Mouse (Mus musculus): Measurements from ENCODE around the gene Gatc.
A peak's percentile ranks its signal among the peaks of the same experiment; 100 is the strongest.
"Not testable (repeated sequence)": the region's sequence is repeated elsewhere in the genome, so short reads cannot be mapped to it uniquely, and the experiment has no call there.

Gatc gene

DNA sequence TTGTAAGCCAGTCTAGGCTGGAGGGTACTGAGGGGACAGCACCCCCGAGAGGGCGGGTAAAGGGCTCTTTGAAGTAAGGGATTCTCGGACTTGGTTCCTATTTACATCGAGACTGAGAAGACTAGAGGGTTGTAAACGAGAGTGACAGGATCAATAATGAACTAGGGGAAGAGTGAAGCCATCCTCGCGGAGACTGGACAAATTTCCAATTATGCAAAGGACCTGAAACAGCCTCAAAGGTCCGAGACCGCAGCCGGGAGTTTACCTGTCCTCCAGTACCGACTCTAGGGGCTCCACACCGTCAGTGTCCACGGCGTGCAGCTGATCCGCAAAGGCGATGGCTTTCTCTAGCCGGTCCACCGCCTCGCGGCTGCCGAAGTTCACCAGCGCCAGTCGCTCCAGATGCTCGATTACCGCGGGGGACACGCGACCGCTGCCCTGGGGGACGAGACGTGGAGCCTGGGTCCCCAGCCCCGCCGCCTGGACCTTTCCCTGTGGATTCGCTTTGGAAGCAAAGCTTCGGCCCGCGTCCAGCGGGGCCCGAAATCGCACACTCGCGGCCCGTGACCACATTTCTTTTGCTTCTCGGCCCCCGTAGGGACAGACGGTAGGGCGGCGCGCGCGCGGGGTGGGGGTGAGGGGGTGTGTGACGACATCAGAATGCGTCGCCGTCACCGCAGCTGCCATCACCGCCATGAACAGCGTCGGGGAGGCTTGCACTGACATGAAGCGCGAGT is at the start of gene Gatc, which contains the start of gene Triap1:
Gene Gatc, minus strand, starts transcription at position 602 of the 737 bp plus-strand sequence.
Gene Triap1, plus strand, starts transcription at position 649 of the 737 bp plus-strand sequence.
- peak; percentile 81 to 87 for DNase-seq (ENCODE audit: low spot score in 2 of 2)

GRCm38 (mm10) chr5:115378882-115379281 is 37.9 kb upstream of the Gatc start:
- DNase-seq (ENCODE audit: low spot score in 2 of 2), result not testable (repeated sequence)

GRCm38 (mm10) chr5:115375436-115375835 is 34.5 kb upstream of the Gatc start:
- DNase-seq (ENCODE audit: low spot score in 2 of 2), result no peak

DNA sequence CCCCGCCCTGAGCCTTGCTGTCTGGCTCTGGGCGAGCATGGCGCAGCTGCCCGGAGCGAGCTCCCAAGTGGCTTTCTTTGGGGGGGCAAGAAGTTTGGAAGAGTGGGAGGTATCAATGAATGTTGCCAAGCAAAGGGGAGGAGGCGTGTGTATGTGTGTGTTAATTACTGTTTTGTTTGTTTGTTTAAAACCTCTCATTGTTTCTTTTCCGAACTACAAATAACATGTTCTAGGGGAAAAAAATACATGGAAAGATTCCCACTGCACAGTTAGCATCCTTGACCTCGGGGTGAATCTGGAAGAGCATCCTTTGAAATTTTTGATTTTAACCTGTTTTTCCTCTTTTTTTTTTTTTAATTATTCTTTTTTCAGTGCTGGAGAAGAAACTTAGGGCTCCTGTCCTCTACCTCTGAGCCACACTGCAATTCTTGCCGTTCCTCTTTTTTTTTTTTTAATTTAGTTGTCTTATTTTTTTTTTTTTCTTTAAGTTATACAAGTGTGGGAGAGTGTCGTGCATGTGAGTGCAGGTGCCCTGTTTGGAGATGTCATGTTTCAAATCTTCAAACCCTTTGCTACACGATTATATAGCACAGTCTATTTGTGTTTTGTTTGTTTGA is 33.3 kb upstream of the Gatc start:
- DNase-seq (ENCODE audit: low spot score in 2 of 2), result no peak

DNA sequence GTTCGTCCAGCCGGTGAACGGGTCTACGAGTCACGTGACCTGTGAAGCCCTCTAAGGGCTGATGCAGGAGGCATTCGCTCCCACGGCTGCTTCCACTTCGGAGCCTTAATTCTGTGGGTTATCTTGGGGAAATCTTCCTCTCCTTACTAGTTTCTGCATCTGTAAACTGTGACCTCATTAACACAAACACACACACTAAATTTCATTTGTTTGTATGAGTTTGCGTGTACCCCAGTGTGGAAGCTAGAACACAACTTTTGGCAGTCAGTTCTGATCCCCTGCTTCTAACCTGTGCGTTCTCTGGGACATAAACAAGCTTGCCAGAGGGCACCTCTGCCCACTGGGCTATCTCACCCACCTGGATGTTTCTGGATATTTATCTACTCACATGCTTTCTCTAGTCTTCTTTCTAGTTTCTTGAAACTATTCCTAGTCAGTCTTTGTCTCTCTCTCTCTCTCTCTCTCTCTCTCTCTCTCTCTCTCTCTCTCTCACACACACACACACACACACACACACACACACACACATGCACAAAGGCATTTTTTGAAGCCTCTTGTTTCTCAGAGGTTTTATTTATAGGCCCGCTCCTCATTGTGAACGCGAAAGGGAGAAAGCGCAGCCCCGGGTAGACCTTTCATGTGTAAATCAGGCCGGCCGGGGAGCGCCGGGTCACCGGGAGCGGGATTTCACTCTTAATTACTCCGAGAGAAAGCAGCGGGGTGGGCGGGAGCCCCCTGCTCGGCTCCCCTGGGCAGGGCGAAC is 32.6 kb upstream of the Gatc start:
- peak in 1 of 2 experiments; percentile 22 for DNase-seq (ENCODE audit: low spot score in 2 of 2)

GRCm38 (mm10) chr5:115371736-115372135 is 30.8 kb upstream of the Gatc start:
- no peak for DNase-seq (ENCODE audit: low spot score in 2 of 2)

- no peak for DNase-seq (ENCODE audit: low spot score in 2 of 2)
These were observed 23.8 kb upstream of the Gatc start for GRCm38 (mm10) chr5:115364782-115365181.

DNA sequence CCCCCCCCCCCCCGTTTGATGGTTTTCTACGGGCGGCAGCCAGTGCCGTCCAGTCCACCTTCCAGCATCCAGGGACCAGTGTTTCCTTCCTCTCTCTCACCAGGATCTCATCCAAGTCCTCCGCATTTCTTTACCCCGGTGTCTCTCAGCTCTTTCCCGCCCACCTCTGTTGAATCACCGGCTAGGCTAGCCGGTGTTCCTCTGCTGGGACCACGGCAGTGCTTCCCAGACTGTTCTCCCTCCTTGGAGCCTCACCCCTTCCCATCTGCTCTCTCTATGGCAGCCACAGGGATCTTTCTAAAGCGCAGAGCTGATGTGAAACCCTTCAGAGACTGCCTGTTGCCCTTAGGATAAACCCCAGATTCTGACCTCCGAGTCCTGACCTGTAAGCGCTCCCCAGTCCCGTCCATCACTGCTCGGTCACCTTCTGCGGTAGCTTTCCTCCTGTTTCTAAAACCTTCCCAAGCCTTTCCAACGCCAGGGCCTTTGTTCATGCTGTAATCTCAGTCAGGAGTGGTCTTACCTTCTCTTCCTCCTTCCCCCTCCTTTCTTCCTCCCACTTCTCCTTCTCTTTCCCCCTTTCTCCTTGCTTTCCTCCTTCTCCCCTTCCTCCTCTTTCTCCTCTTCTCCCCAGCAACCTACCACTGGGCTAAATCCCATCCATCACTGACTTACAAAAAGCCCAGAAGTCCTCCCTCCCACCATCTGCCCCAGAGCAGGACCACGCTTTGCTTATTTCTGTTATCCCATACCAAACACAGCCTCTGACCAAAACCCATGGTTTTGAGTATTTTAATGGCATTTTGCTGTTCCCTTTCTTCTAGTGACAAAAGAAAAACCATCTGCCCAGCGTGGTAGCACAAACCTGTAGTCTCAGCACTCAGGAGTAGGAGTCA is 22.1 kb upstream of the Gatc start:
- peak in 1 of 2 experiments; percentile 48 for DNase-seq (ENCODE audit: low spot score in 2 of 2)

DNA sequence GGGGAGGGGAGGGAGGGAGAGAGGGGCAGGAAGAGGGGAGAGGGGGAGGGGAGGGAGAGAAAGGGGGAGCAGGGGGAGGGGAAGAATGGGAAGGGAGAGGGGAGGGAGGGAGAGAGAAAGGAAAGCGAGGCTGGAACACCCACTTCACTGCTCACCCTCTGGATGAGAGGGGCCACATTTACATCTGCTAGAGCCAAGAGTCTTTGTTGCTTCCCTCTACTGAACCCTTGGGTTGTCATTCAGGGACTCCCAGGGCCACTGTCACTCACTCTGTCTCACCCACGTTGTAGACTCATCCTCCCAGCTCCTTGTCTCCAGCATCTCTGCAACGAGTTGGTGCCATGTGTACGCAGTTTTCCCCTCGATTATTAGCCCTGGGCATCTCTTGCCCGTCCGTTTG is 21.2 kb upstream of the Gatc start:
- DNase-seq (ENCODE audit: low spot score in 2 of 2), result no peak

- no peak for DNase-seq (ENCODE audit: low spot score in 2 of 2)
These were observed 18.9 kb upstream of the Gatc start for GRCm38 (mm10) chr5:115359851-115360372.

GRCm38 (mm10) chr5:115359438-115359837 is 18.5 kb upstream of the Gatc start:
- DNase-seq (ENCODE audit: low spot score in 2 of 2), result no peak

DNA sequence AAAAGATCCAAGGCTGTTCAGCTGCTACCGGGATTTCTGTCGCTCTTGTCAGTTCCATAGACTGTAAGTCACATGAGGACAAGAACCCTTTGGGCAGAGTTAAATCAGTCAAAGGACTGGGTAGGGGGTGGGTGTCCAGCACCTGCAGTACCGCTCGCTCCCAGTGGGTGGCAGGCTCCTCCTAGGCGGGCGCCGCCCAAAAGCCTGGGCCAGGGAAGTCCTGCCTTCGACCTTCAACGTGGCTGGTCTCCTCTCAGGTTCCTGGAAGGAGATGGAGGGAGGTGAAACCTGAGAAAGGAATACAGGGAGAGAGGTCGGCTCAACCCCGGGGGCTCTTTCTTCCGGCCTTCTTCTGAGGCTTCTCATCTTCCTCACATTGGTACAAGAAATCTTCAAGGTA is 17.9 kb upstream of the Gatc start:
- DNase-seq (ENCODE audit: low spot score in 2 of 2), result peak; percentile 55 to 74

DNA sequence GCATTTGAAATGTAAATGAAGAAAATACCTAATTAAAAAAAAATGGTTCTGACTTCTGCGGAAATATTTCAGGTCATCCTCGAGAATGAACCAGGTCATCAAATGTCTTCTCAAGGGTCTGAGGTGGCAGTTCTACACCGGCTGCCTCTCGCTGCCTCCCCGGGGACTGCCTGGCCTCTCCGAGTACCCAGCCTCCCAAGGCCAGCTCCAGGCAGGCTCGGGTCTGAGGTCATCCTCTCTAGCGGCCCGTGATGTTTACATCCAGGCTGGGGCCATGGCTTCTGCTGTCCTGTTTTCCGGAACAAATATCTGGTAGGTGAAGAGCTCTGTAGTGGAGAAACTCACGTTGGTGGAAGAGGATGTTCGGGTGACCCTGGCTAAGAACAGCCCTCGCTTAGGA is 14.1 kb upstream of the Gatc start:
- DNase-seq (ENCODE audit: low spot score in 2 of 2), result no peak

DNA sequence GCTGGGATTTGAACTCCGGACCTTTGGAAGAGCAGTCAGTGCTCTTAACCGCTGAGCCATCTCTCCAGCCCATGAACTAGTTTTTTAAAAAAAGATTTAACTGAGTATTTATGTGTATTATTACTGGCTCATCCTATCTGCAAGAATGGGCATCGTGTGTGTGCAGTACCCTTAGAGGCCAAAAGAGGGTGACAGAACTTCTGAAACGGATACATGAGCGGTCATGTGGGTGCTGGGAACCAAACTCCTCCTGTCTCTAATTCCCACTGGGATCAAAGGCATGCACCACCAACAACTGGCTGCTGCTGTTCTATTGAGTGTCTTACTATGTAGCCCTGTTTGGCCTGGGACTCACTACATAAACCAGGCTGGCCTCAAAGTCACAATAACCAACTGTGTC is 10.4 kb upstream of the Gatc start:
- no peak for DNase-seq (ENCODE audit: low spot score in 2 of 2)

- DNase-seq (ENCODE audit: low spot score in 2 of 2), result no peak
These were observed 8.2 kb upstream of the Gatc start for GRCm38 (mm10) chr5:115349225-115349555.

DNA sequence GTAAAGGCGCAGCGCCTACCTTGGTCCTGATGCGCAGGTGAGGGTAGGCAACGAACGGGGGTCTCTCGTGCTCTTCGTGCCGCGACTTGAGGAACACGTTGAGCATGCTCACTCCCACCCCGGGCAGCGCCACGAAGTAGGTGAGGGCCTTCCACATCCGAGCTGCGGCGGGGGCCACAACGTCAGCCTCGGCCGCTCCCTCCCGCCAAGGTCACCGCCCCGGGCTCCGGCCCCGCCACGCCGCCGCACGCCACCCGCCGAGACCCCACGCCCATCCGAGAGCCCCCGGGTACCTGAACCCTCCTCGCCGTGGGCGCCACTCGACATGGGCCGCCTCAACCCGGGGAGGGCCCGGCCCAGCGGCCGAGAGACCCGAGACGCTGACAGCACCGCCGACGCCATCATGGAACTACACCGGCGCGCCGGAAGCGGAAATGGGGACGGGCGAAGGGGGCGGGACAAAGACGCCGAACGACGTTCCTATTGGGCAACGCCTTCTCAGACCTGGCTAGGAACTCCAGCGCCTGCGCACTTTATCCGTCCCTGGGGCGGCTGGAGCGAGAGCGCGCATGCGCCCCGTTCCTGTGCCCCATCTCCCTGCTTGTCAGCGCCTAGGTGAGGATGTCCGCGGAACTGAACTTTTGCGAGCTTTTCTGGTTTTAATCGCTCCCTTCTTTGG is 7.7 kb upstream of the Gatc start, which contains the start of gene Cox6a1:
Gene Cox6a1, minus strand, starts transcription at position 436 of the 679 bp plus-strand sequence.
- DNase-seq (ENCODE audit: low spot score in 2 of 2), result peak; percentile 97 to 98

- DNase-seq (ENCODE audit: low spot score in 2 of 2), result peak; percentile 49 to 71
These were observed 6.6 kb upstream of the Gatc start for GRCm38 (mm10) chr5:115347564-115347963.

GRCm38 (mm10) chr5:115341314-115342165 is 562 bp upstream of the Gatc start:
- DNase-seq (ENCODE audit: low spot score in 2 of 2), result no peak

DNA sequence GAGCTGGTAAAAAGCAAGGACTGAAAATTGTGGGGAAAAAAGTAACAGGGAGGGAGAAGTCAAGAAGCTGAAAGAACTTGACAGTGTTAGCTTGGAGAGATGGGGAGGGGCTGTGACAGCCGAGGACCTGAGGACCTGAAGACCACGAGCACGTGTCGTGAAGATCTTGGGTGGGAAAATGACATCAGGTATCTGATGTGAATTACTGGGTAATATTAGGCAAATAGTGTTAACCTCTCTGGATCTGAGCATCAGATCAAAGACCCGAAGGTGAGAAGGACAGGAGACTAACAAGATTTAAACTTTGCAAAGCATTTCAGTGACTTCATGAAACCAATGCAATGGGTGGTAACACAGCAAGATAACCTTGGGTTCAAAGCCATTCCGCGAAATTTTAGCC is 971 bp downstream of the Gatc start:
- no peak for DNase-seq (ENCODE audit: low spot score in 2 of 2)

DNA sequence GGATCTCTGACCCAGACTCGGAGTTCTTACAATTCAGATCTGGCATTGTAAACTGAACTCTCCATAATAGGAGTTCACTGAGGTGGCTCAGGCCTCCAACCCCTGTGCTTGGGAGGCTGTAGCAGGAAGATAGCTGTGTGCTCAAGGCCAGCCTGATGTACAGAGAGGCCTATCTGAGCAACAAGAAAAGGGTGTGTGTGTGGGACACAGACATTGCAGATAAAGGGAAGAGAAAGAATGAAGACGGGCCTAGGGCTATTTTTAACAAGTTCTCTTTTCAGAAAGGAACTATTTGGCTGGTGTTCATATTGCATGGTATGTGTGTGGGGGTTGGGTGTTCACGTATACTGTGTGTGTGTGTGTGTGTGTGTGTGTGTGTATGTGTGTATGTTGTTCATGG is 7.4 kb downstream of the Gatc start:
- no peak for DNase-seq (ENCODE audit: low spot score in 2 of 2)
